Mouse (Mus musculus): ENCODE measurements at regions not wholly inside any gene's neighbourhood (a gene's known extent, or its start where the extent isn't known, plus 50 kb on each side); places are given as distances from the start of the nearest gene placed in this dataset.
"Not testable (repeated sequence)": the region's sequence is repeated elsewhere in the genome, so short reads cannot be mapped to it uniquely, and the experiment has no call there.

DNA sequence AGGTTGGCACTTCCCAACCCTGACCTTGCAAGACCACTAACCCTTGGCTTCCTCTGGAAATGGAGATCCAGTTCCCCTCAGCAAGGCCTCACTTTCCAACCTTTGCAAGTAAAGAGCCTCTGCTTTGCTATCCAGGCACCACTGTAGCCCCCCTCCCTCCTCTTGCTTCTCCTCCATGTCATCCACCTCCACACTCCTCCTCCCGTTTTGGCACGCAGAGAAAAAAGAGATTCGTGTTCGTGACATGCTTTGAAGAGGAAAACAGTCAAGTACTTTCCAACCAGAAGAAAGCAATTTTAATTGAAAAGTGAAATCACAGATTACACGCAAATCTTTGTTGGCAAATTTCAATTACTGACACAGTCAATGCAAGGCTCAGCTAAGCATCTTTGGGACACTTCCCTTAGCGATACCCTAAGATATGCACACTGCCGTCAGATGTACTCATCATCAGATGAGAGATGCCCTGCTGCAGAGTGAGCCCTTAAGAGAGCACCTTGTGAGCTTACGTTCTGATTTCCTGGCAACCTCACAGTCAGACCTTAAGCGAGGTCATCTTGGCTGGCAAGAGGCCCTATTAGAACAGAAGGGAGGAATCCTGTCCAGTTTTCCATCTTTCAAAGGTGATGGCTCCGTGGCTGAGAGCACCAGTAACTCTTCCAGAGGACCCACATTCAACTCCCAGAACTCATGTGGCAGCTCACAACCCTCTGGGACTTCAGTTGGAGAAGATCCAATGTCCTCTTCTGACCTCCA, 208.5 kb upstream of the Zfp703 start:
- ATAC-seq, result no peak

DNA sequence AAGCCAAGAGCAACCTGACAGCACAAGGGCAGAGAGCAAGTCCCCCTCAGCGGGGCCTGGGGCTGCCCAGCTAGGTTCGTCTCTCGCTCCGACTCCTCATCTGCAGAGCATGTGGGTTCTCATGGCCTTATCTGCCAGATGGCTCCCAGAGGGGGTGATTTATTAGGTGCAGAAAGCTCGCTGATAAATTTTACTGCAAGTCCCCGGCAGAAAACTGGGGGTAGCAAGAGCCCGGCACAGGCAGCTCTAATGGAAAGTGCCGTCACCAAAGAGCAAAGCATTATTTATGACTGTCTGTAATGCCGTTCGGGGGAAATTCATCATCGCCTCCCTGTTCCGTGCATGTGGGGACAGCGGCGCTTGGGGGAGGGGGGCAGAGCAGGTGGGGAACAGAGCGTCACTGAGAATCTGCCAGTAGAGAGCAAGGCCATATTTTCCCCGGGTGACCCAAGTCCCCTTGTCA, 206.7 kb upstream of the Zfp703 start:
- peak; percentile 49 for ATAC-seq

DNA sequence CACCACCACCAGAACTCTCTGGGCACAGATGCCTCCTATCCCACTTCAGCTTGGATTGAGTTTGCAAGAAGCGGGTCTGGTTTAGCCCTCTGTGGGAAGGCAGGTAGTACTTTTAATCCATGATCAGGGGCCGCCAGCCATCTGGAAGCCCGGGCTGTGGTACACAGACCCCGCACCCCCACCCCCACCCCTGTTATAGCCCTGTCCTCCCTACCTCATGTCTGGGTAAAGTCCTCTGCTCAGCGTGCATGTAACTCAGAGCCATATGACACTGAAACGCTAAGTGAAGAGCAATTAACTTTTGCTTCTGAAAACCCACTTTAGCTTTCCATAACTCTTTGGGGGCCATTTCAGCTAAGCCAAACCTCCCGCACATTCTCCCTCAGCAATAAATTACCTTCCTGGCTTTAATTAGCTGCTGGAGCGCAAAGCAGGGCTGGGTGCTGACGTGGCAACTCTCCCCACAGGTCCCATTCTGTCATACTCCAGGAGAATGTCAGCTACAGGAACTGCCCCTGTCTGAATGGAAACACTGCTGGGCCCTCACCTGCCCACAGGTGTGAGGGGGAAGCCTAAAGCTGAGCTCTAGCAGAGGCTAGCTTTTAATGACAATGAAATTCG, 198.1 kb upstream of the Zfp703 start:
- ATAC-seq, result no peak

DNA sequence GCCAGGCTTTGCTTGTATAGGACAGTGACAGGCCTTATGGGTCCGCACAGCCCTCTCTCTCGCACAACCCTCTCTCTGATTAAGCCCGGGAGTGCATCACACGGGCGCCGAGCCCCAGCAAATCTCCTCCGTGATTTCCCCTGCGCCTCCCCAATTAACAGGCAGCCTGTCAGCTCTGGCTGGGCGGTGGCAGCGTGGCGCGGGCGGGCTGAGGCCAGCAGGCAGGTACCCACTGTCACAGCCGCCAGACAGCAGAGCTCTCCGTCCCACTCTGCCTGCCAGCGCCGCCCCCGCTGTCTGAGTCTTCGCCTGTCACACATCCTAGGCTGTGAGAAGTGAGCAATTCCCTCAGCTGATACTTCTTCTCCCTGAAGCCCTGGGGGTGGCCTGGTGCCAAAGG, 196.6 kb upstream of the Zfp703 start:
- ATAC-seq, result no peak

DNA sequence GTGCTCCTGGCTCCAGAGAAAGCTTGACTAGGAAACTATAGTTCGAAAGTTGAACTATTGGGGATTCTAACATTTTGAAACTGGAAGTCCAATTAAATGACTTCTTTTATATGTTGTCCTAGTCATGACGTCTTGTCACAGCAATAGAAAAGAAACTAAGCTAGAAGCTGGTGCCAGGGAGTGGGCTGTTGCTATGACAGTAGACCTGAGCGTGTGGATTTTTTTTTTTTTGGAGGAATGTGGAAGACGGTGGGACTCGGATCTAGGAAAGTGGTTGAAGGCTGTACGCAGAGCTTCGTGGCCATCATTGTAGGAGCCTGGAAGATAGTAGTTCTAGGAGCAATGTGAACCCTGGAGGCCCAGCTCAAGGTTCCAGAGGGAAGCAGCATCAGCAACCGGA, 194.2 kb upstream of the Zfp703 start:
- not testable (repeated sequence) for ATAC-seq

DNA sequence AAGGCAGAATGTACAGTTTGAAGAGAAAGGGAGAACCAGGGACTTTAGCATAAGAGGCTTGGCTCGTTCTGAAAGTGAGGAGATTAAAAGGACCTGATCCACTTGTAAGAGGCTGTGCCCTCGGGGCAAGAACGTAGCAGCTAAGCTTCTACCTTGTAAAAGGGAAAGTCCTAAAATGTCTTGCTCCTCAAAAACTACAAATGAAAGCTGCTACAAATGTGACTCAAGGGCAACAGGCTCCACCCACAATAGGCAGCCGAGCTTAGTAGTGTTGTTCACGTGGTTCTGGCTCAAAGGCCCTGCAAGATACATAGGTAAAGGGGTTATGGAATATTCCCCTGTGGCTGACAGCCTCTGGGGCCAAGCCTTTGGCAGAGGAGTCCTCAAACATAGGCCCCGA, 192.7 kb upstream of the Zfp703 start:
- peak; percentile 39 for ATAC-seq

DNA sequence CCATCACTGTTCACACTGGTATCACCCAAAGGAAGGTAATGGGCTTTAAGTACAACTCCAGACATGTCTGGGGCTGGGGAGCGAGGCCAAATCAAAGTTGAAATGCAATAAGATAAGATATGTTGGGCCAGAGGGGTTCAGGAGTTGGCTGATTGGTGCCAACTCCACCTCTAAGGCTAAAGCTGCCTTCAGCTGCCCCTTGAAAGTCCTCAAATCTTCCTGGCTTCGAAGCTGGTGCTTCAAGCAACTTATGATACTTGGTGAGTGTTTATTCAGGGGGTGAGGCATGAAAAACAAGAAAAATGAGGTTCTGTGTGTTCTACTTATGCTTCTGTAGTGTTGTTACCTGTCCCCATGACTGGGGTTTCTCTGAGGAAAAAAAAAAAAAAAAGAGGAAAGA, 185.3 kb upstream of the Zfp703 start:
- ATAC-seq, result no peak

DNA sequence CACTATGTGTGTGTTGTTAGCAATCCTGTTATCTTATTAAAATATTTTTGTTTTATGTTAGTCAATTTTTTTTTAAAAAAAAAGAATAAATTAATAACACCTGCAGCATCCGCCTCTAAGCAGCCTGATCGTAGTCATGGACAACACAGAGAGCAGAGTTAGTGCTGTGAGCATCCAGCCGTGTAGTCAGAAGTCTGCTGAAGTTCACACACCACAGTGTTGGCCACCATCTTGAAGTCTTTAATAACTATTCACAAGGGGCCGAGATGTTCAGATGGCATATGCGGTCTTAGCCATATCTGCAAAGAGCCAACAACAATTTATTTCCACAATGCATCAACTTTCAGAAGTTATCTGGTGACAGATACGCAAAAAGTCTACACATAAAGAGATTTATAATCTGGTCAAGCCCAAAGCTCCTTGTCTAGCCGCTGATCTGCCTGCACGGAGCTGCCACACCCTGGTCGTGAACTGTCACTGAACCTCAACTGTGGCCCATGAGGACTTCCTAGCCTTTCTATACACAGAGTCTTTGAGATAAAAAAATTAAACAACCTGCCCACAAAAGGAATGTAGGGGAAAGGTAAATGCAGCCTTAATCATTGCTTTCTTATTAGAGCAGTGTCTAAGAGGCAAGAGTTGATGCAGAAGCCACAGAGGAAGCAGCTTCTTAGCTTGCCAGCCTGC, 183.4 kb upstream of the Zfp703 start:
- no peak for ATAC-seq

DNA sequence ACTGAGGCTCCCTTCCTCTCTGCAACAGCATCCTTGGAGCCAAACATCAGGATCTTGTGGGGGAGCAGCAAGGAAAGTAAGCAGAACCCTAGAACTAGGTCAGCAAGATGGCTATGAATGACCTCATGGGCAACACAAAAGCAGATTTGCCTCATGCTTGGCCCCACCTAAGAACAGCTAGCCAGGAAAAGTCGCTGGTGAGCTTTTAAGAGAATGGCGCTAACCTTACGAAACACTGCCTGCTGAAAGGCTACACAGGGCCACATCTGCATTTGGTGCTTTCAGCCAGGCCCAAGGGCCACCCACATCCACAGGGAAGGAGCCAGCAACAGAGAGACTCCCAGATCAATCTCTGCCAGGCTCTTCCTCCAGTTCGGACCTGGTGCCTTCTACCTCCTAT, 182.7 kb upstream of the Zfp703 start:
- no peak for ATAC-seq

DNA sequence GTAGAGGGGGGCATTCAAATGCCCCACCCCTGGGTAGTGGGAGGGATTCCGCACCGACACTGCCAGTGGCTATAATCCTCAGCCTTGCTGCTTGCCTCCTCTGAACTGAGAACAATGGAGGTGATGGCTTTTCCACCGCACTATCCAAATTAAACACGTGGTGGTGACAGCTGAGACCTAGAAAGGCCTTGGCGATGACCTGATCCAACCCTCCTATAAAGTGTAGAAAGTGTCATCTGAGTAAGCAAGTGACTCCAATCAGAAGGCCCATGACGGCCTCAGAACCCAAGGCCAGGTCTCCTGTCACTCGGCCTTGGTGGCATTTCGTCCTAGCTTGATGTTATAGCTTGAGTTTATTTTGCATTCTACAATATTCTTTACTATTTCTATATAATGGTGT, 181.5 kb upstream of the Zfp703 start:
- no peak for ATAC-seq

DNA sequence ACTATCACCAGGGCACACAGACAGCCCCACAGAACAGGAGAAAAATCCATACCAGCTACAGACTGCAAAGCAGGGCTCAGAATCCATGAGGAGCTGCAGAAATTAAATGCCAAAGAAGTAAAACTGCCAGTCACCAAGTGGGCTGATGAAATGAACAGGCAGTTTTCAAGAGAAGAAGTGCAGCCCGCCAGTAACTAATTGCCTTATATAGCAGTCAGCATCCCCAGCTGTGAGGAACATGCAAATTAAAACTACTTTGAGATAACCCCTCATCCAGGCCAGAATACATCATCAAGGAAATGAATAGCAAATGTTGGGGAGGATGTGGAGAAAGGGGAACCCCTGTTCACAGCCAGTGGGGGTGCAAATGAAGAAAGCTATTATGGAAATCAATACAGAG, 177.3 kb upstream of the Zfp703 start:
- no peak for ATAC-seq

DNA sequence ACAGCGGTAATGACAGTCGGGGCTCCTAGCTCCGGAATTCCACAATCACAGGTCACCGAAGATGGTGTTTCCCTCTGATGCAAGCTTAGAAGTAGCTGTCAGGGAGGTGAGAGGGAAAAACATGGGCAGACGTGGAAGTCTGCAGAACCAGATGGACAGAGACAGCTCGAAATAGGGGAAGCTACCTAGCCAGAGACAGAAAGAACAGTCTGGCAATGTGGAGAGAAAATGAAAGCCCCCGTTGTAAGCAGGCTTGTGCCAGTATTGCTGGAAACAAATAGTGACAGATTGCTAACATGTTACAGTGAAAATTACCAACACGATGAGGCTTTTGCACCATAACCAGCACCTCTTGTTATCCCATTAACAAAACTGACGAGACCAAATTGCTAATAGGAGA, 173.0 kb upstream of the Zfp703 start:
- ATAC-seq, result no peak

DNA sequence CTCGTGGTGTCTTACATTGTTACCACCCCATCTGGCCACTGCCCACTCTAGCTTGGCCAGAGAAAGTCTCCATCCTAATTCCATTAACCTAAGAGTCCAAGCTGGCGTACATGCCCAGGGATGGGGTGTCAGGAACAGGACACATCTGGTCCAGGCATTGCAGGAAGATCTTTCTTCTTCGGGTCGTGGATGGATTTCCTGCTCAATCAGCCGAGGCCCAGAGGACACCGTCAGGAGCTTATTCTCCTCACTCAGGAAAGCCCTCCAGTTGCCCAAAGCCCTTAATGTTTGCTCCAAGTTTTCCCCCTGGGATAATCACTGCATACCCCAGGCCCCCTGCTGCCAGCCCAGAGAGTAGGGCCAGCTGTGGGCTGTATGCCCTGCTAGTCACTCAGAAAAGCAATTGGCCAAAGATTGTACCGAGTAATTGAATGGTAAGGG, 172.2 kb upstream of the Zfp703 start:
- no peak for ATAC-seq

DNA sequence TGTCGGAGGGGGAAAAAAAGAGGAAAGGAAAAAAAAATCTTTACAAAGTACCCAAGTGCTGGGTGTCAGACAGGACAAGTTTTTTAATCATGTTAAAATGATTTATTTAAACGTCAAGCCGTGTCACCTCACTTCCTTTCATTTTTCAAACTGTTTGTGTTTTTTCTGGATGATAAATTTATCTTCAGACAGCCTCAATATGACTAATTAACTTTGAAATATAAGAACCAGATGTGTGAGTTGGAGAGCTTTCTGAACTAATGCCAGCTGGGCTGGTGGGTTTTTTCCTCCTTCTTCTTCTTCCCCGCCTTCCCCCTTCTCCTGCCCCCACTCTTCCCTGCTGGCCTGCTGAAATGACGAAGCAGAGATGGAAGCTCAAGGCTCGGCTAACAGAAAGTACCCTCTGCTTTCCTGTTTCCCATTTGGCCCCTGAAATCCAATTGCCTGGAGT, 171.7 kb upstream of the Zfp703 start:
- no peak for ATAC-seq

DNA sequence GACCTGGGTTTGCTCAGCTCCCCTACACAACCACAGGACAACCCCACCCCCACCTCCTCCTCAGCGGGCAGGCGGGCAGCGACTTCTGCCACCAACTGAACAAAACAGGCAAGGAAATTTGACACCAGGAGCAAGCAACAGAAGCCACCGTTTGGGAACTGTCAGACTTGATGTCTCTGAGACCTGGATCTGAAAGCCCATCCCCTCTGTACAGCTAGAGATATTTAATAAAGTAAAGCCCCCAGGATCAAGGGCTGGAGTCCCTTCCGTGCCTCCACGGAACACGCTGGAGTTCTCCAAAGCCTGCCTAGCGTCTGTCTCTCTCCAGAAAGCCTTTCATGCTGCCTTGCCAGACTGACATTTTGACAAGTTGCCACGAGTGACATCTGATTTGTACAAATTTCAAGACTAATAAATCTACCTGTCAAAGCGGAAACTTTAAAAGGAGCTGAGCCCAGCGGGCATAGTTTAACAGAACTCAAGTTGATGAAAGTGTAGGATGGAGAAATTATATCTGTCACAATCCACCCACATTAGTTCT, 168.9 kb upstream of the Zfp703 start:
- no peak for ATAC-seq

DNA sequence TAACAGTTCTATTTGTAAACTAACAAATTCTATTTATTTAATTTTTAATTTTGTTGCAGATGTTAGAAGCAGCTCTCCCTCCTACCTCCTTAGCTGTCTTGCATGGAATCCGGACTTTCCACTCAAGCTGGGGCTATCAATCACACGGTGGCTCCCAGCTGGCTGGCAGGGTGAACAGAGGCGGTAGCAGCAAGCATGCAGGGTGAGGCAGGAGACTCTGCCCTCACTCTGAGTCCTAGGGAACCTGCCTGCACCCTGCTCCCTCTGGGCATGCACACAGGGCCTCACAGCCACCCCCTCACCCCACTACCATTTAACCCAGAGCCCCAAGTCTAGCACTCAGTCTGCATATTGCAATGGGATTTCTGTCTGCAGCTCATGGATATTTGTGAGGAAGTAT, 168.4 kb upstream of the Zfp703 start:
- ATAC-seq, result no peak

DNA sequence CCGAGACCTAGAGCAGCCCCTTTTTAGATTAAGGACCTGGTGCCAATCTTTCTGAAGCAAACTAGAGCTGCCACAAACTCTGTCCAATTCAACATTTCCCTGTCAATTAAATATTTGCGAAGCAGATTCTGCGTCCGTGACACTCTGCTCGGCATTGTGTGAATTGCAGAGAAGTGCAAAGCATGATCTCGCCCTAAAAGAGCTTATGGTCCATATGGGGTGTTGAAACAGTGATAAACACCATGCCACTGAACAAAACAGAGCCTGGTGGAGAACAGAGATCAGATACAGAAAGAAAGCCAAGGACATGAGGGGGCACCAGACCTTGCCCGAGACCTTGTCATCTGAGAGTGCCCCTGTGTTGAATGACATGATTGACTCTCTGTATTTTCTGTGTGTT, 167.2 kb upstream of the Zfp703 start:
- no peak for ATAC-seq

DNA sequence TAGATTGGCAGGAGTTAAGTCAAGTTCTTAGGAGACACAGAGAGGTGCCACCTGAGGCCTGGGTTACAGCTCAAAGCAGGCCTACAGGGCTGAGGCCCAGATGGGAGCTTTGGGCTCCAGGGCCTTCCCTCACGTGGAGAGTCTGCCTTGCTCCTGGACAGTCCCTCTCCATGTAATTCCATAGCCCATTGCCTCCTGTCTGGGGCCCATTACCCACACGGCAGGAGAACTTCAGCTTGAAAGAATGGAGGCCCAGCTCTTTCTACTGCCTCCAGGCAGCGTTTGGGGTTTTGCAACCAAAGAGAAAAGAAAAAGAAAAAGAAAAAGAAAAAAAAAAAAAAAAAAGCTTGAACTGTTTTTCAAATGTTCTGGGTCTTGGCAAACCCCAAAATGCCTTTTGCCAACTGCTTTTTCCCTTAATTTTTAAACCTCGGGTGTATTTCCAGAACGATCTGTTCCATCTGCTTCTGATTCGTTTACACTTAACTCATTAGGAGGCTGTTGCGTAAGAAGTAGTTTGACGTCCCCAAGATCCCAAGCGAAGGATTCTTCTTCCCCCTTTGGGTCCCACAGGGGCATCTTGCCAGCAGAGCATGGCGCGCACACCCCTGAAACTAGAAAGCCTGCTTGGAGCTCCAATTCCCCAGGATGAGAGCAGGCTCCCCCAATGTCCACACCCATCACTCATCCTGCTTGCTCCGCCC, 165.4 kb upstream of the Zfp703 start:
- no peak for ATAC-seq

DNA sequence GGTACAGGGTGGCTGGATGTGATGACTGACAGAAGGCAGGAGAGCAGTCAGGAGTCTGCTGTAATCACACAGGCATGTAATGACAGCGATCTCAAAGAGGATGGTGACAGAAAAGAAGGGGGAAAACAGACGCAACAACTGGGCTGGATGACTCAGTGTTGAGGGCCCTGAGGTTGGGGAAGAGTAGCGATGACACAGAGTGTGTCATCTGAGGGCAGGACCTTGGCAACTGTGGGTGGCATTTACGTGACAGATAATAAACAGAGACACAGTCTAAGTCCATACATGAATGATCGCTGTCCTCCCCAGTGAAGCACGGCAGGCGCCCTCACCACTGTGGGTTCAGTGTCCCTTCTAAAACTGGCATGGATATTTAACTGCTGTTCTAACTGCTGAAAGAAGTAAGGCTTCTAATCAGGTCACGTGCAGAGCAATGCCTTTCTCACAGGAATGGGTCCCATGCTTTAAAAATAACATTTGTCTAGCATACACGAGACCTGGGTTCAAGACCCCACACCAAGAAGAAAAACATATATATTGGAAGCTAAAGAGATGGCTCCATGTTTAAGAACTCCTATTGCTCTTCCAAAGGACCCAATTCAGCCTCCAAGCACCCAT, 163.8 kb upstream of the Zfp703 start:
- ATAC-seq, result no peak

DNA sequence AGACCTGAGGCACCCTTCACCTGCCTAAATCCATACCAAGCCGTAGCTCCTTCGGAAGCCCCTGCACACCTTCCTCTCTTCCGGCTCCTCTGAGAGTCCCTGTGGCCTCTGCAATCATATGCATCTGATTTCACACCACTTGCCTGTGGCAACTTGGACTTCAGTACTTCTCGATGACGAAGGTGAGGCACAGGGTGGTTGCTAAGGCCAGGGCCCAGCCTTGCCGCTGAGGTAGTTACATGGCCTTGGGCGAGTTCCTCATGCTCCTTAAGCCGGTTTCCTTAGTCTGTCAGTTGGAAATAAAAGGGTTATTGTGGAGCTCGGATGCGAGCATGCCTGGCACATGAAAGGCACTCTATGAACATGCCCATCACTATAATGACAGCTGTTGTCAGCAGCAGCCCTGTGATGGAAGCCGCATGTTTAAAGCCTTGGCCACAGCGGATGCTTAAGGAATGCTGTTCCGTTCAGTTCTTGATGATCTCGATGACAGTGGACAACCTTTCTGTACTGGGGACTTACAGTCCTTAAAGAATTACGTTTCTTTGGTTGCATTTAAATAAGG, 162.0 kb upstream of the Zfp703 start:
- no peak for ATAC-seq

DNA sequence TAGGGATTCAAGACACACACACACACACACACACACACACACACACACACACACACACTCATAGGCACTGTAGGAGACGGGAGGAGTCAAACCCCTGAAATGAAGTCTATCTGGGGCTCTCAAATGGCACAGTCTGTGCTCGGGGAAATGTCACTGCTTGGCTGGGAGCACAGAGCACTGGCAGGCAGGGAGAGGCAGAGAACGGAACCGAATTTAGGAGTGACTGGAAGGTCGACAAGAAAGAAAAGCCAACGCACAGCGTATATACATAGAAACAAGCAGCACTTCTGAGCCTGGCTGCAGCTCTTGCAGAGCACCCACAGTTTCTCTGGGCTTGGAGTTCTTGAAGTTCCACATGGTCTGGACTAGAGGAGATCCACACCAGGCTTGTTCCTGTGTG, 160.1 kb upstream of the Zfp703 start:
- ATAC-seq, result no peak

Data from CD4-positive, CD25-positive, alpha-beta regulatory T cell, adult 4 months (primary cell).